Mouse (Mus musculus): ENCODE results near the gene Kdm4c. TPM values are rescaled to one million over a fixed set of nuclear protein-coding genes. Genes with fewer than 3 reads are reported as not detected.
A peak's percentile ranks its signal among the peaks of the same experiment; 100 is the strongest.
"Not testable (repeated sequence)": the region's sequence is repeated elsewhere in the genome, so short reads cannot be mapped to it uniquely, and the experiment has no call there.

Gene Kdm4c
- total RNA-seq (2021): 10 to 100 TPM; 22.3 to 24.6 TPM
- long read RNA-seq, experiment 1, full-length matches to known transcripts: 1 of 3 reads
- long read RNA-seq, experiment 1, partial matches to known transcripts: 0 of 3 reads
- long read RNA-seq, experiment 1, other reads (novel, unspliced or antisense): 2 of 3 reads
- long read RNA-seq, experiment 2, full-length matches to known transcripts: 5 of 9 reads
- long read RNA-seq, experiment 2, partial matches to known transcripts: 1 of 9 reads
- long read RNA-seq, experiment 2, other reads (novel, unspliced or antisense): 3 of 9 reads

DNA sequence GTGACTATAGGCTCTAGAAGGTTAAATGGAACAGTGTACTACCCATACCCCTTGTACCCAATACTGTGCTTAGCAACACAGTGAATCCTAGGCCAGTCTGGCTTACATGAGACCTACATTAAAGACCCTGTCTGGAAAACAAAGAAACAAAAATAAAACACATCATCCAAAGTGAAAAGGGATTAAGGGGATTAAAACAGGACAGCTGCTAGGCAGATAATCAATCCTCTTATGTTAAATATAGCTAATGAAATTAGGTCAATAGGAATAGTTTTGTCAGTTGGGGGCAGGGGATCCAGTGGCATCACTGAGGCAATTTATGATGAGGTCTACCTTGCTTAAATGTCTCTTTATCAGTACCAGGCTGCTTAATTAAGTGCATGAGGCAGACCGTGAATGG is at the start of gene Kdm4c:
TSS of gene Kdm4c (plus strand) at position 322 of the 400 bp plus-strand sequence.
- no peak for DNase-seq (ENCODE audit: low spot score in 2 of 2)

DNA sequence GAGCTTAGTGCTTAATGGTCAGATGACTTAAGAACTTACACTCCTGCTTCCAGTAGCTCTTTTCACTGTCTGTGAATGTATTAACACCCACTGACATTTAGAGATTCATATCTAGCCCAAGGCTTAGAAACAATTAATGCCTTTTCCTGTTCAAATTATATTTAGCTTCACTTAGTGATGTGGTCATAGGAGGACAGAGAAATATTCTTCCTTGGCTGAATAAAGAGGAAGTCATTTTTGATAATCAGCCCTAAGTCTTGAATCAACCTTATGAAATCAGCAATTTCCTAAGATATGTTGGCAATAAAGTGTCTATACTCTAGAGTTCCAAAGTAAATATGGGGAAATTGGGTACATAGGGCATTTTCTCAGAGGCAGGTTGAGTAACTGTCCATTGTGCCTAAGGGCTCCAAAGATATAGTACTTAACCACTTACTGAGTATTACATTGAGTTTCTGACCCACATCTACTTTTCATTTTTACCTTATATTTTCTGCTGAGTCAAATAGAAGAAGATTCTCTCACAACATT is 41.0 kb upstream of the Kdm4c start:
- no peak for DNase-seq (ENCODE audit: low spot score in 2 of 2)

DNA sequence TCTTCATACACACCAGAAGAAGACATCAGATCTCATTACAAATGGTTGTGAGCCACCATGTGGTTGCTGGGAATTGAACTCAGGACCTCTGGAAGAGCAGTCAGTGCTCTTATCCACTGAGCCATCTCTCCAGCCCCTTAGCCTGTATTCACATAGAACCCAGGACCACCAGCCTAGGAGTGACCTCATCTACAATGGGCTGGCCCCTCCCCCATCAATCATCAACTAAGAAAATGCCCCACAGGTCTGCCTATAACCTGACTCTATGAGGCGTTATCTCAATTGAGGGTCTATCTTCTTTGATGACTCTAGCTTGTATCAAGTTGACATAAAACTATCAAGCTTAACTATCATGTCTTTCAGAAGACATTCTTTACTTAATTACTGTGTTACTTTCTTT is 20.5 kb upstream of the Kdm4c start:
- DNase-seq (ENCODE audit: low spot score in 2 of 2): not testable (repeated sequence)

DNA sequence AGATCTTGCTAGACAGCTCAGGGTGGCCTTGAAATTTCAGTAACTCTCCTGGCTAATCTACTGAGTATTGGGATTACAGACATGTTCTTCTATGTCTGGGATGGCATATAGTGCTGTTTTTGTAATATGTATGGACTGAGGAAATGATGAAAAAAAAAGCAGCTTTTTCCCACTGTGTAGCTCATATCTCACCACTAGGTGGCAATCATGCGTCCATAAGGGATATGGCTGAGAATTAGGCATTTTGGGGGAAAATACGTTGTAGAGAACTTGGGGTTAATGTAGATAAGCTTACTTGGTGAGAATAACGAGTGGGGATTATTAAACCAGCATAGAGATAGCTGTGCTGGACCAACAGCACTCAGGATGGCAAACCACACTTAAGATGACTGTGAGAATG is 19.9 kb upstream of the Kdm4c start:
- no peak for DNase-seq (ENCODE audit: low spot score in 2 of 2)

DNA sequence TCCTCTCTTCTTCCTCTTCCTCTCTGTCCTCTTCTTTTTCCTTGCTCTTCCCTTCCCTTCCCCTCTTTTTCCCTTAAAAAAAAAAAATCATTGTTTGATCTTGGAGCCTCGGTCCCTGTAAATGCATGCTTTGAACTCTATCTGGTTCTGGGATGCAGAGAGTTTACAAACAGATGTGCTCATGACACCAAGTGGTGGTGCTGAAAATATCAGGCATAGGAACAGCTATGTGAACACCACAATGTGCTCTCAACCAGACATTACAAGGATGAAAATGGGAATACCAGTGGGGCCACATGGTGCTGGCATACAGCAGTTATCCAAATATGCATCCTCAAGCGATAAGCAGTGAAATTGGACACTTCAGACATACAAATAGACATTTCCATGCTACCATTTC is 18.1 kb upstream of the Kdm4c start:
- DNase-seq (ENCODE audit: low spot score in 2 of 2): no peak

DNA sequence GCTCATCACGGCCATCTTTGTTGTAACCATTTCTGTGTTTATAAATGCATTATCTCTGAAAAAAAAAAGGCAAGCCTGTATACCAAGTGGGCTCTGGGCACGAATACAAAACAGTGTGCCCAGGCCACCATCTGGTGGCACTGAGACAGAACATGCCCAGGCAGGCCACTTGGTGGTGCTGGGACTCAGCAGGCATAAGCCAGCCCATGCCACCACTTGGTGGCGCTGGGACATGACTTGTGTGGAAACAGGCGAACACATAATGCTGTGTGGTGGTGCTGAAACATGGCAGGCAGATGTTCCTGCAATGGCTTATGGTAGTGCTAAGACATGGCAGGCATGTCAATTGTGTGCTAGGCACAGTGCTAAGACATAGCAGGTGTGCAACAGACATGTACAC is 11.3 kb upstream of the Kdm4c start:
- DNase-seq (ENCODE audit: low spot score in 2 of 2): no peak

DNA sequence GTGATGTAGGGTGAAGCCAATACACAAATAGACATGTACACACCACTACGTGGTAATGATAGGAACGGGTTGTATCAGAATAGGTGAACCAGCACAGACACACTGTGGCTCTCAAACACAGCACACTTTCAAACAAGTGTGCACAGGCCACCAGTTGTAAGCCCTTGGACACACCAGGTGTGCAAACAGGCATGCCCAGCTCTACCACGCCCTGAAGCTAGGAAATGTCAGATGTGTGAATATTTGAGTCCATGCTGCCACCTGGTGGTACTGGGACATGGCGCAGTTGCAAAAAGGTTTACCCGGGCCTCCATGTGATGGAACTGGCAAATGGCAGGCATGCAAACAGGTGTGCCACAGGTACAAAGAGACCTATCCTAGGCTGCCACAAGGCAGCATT is 10.9 kb upstream of the Kdm4c start:
- DNase-seq (ENCODE audit: low spot score in 2 of 2): no peak

DNA sequence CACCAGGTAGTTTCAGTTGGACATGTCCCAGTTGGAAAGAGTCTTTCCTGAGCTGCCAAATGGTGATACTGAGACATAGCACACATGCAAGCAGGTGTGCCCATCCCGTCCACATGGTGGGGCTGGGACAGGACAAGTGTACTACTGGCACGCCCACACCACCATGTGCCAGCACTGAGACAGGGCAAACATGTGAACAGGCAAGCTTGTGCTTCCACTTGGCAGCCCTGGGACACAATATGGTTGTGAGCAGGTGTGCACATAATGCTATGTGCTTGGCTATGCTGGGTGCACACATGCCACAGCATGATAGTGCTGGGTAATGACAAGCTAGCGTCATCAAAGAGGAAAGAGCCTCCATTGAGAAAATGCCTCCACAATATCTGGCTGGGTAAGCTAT is 8.8 kb upstream of the Kdm4c start:
- DNase-seq (ENCODE audit: low spot score in 2 of 2): no peak

DNA sequence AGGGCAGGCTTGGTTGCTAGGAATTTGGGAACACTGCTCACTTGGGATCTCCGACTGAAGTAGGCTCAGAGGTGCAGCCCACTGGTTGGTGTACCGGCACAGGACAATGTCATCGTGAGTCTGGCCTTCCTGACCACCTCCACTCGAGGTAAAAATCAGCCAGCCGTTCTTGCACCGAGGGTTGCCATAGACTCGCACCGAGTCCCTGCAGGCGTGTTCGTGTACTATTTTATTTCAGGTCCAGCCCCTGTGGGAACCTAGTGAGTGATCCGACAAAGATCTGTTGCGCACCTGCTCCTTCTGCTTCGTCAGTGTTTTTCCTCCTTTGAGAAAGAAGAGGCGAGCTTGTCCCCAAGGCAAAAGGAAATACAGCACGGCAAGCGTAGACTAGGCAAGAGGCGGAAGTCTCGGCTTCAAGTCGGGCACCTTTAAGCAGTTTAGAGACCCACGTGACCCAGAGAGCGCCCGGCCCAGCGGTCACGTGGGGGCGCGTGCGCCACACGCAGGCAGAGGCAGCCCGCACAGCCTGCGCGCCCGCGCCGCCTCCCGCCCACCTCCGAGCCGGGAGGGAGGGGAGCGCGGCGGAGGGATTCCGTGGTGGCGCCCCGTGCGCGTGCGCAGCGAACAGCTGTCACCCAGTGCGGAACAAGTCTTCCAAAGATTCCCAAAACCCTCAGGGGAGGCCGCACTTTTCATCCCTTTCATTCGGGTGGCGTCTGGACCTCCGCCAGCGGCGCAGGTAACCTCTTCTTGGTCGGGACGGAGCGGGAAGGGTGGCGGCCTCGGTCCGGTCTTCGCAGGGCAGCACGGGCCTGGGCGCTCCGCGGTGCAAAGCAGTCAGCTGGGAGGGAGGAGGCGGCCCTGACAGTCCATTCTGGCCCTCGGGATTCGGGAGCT is 9.3 kb downstream of the Kdm4c start:
- peak; percentile 90 to 92 for DNase-seq (ENCODE audit: low spot score in 2 of 2)

DNA sequence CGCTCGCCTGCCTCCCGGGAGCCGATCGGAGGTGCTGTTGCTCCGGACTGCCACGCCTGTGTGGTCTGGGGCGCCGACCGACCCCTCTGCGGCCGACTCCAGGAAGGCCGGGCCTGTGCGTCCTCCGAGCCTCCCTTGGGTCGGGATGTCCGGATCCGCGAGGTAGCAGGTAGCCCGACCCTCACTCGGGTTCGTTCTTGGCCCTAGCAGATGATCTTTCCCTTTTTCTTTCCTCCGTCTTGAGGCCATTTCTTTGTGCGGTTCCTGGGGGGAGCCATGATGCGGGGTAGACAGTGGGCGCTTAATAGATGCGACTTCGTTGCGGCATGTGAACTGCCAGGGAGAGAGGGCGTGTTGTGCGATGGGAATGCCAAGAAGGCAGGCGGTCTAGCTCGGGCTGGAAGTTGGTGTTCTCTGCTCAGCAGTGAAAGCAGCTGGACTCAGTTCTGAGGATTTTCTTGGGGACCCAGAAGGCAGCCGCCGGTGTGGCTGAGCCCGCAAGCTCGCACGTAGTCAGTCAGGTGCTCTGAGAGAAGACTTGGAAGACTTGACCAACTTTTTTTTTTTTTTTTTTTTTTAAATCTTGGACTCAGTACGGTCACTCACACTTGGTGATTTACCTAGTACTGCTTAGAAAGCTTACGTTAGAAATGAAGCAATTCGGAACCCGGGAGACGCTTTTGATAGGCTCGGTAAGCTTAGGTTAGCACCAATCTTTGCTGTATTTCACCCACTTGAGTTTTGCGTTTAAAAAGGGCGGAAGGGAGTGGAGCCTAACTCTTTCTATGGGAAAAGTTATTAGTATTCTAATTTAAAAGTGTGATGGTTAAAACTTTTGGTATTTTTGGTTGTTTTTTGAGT is 10.2 kb downstream of the Kdm4c start:
- DNase-seq (ENCODE audit: low spot score in 2 of 2): peak in 1 of 2 experiments; percentile 8

DNA sequence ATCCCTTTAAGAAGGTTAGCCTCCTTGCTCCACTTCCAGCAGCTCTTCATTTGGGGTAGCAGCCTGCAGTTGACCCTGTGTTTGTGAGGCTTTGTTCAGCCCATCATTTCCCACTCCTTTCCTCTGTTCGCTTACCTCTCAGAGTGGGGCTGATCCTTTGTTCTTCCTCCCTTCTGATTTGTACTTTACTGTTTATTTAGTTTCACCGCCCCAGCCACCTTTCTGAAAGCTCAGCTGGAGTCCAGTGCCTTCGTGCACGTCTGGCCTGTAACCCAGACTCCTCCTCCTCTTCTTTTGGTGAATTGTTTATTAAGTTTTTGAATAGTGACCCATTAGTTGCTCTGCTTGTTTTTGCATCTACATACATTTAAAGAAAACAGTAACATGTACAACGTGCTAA is 15.6 kb downstream of the Kdm4c start:
- DNase-seq (ENCODE audit: low spot score in 2 of 2): no peak

DNA sequence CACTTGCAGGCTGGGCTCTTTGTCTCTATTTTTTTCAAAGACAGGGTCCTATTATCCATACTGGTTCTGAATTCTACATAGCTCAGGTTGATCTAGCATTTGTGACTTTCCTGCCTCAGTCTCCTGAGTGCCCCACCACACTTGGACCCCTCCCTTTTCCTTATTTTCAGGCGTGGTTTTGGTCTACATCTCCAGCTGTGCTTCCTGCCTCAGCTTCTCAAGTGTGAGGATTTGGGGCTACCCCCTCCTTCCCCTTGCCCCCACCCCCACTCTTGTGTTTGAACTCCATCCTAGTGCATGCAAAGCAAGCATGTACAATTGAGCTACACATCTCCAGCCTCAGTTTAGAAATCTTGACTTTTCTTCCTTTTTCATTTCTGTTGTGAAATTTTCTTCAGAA is 16.2 kb downstream of the Kdm4c start:
- DNase-seq (ENCODE audit: low spot score in 2 of 2): no peak

DNA sequence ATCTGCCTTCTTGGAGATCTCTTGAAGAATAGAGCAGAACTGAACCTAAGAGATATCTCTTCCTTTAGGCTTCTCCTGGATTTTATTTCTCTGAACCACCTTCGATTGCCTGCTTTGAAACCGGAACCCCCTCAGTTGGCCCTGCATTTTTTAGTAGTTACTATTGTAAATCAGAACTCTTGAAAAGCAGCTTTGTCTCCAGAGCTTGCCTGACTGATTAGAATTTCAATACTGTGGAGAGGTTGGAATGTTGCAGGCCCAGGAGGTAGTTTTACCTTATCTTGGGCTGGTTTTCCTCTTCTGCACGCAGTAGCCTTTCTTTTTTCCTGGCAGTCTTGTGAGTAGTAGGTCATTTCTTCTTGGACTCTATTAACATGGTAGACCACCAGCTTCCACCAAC is 17.0 kb downstream of the Kdm4c start:
- DNase-seq (ENCODE audit: low spot score in 2 of 2): no peak

DNA sequence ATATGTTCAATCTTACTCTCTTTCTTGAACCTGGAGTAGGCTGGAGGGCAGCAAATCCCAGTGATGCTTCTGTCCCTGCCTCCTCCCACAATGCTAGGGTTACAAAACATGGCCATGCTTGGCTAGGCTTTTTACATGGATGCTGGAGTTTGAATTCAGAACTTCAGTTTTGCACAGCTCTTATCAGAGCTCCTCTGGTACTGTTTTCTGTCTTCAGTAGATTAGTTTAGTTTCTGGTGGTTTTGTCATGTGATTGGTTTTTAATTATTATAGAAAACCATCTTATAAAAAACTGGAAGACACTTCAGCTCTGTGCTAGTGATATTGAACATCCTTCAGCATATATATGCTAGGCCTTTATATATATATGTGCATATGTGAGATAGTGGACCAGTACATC is 19.6 kb downstream of the Kdm4c start:
- DNase-seq (ENCODE audit: low spot score in 2 of 2): no peak

DNA sequence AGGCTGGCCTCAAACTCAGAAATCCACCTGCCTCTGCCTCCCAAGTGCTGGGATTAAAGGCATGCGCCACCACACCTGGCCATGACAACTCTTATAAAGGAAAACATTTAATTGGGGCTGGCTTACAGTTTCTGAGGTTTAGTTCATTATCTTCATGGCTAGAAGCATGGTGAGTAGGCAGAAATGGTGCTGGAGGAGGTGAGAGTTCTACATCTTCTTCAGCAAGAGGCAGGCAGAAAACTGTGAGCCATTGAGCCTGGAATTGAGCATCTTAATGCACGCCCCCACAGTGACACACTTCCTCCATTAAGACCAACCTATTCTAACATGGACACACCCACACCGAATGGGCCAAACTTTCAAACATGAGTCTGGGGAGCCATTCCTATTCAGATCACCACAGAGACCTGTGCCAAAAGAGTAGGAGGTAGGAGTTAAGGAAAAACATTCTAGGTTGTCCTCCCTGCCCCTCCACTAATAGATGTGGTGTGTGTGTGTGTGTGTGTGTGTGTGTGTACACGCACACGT is 22.2 kb downstream of the Kdm4c start:
- DNase-seq (ENCODE audit: low spot score in 2 of 2): no peak

DNA sequence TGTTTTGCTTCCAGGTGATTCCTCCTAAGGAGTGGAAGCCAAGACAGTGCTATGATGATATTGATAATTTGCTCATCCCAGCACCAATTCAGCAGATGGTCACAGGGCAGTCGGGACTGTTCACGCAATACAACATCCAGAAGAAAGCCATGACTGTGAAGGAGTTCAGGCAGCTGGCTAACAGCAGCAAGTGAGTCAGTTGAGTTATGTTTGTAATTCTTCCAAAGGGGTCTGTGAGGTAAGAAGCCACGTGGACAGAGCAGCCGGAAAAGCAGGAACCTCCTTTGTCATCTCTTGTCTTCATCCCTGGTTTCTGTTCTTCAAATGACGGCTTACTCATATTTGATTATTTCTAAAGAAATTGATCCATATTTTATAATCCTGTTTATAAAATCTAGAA is 28.9 kb downstream of the Kdm4c start:
- DNase-seq (ENCODE audit: low spot score in 2 of 2): no peak

DNA sequence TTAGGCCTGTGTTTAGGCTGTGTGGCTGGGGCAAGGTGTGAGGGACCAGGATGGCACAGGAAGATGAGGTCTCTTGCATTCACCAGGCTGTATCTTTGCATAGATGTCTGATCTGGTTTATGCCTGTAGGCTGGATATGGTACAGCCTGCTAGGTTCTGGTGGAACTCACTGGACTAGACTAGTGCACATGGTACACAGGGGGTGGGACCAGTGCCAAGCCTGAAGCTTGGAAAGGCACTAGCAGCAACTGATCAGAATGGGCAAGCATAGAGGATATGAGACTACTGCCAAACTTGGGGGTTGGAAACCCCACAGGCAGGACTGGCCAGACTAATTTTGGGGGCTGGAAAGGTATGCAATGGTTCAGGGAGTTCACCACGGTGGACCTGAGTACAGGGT is 35.2 kb downstream of the Kdm4c start:
- no peak for DNase-seq (ENCODE audit: low spot score in 2 of 2)

DNA sequence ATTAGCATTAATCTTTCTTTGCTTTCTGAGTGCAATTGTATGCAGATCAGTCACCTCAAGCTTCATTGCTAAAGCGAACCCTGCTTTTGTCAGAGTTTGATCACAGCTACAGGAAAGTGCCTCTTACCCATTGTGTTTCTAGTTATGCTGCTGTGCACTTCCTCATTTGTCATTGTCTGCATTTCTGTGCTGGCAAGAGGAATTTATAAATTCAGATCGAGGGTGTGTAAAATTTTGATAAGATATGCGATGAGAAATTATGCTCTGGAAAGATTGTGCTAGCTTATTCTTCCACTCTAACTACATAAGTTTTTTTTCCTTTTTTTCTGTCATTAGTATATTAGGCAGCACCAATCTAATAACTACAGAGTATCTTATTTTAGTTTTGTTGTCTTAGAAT is 37.9 kb downstream of the Kdm4c start:
- no peak for DNase-seq (ENCODE audit: low spot score in 2 of 2)

DNA sequence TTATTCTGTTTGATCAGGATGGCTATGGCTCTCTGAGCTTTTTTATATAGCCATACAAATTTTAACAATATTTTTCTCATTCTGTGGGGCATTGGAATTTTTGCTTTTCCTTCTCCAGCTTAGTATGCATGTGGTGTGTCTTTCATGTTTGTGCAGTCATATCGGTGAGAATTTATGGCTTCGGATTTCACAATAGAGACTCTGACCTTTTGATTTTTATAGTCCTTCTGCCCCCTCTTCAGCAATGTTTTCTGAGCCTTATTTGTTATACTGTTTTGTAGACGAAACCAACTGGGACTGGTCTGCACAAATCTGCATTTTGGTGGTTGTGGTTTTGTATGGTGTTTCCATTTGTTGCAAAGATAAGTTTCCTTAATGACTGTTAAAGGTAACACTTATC is 45.6 kb downstream of the Kdm4c start:
- no peak for DNase-seq (ENCODE audit: low spot score in 2 of 2)

DNA sequence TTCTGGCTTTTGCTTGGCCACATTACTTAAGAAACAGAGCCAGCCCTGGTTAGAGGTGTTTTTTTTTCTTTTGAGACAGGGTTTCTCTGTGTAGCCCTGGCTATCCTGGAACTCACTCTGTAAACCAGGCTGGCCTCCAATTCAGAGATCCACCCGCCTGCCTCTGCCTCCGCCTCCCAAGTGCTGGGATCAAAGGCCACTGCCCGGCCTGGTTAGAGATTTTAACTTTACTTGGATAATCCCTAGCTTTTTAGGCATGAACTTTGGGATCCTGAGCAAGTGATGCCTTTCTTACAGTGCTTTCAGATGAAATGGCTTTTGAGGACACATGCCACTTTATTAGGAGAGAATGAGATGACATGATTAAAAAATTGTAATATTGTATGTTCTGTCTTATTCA is 52.4 kb downstream of the Kdm4c start:
- no peak for DNase-seq (ENCODE audit: low spot score in 2 of 2)
